Mouse (Mus musculus) right cerebral cortex, adult 2 months (tissue): Measurements from ENCODE around the gene Mtmr3.

Experiments used
- DNase-seq, 2 experiments: peaks; one replicate each; pipeline ENCODE4 v3.0.0; 2021 to 2022; ENCODE audit warnings: low spot score in 2 of 2

Gene Mtmr3

GRCm38 (mm10) chr11:4467436-4467835 lies 127.2 kb downstream of the Mtmr3 start:
- no peak for DNase-seq

GRCm38 (mm10) chr11:4466191-4466590 lies 128.5 kb downstream of the Mtmr3 start:
- DNase-seq = no peak

- no peak for DNase-seq
Measured at GRCm38 (mm10) chr11:4464616-4465015, 130.0 kb downstream of the Mtmr3 start.

GRCm38 (mm10) chr11:4464186-4464585 lies 130.5 kb downstream of the Mtmr3 start:
- DNase-seq = no peak

- DNase-seq = no peak
Measured at GRCm38 (mm10) chr11:4462868-4463267, 131.8 kb downstream of the Mtmr3 start.

- DNase-seq = no peak
Measured at GRCm38 (mm10) chr11:4461154-4461553, 133.5 kb downstream of the Mtmr3 start.

- DNase-seq = no peak
Measured at GRCm38 (mm10) chr11:4460615-4461014, 134.0 kb downstream of the Mtmr3 start.

GRCm38 (mm10) chr11:4454895-4455535 lies 139.6 kb downstream of the Mtmr3 start:
- no peak for DNase-seq

- DNase-seq = no peak
Measured at GRCm38 (mm10) chr11:4452467-4453184, 142.0 kb downstream of the Mtmr3 start.

GRCm38 (mm10) chr11:4451116-4451515 lies 143.5 kb downstream of the Mtmr3 start:
- peak; percentile 63 to 68 for DNase-seq

- DNase-seq = no peak
Measured at GRCm38 (mm10) chr11:4446195-4446868, 148.3 kb downstream of the Mtmr3 start.

GRCm38 (mm10) chr11:4442280-4442679 lies 152.4 kb downstream of the Mtmr3 start:
- no peak for DNase-seq

GRCm38 (mm10) chr11:4440978-4441377 lies 153.7 kb downstream of the Mtmr3 start, which contains the start of gene Hormad2:
TSS of gene Hormad2 (minus strand) at chr11:4441105.
- no peak for DNase-seq

GRCm38 (mm10) chr11:4438211-4438610 lies 156.5 kb downstream of the Mtmr3 start:
- DNase-seq = no peak

- no peak for DNase-seq
Measured at GRCm38 (mm10) chr11:4437318-4437717, 157.3 kb downstream of the Mtmr3 start.

GRCm38 (mm10) chr11:4436631-4437030 lies 158.0 kb downstream of the Mtmr3 start:
- DNase-seq = no peak

GRCm38 (mm10) chr11:4434461-4434860 lies 160.2 kb downstream of the Mtmr3 start:
- no peak for DNase-seq
